Mouse (Mus musculus) embryonic facial prominence, embryonic 13.5 days (tissue): Measurements from ENCODE around the gene Rtn3. TPM values are rescaled to one million over a fixed set of nuclear protein-coding genes. Genes with fewer than 3 reads are reported as not detected.
A peak's percentile ranks its signal among the peaks of the same experiment; 100 is the strongest.
"Not testable (repeated sequence)": the region's sequence is repeated elsewhere in the genome, so short reads cannot be mapped to it uniquely, and the experiment has no call there.

ENCODE experiments used
- ATAC-seq: fragments of 200-750 bp; cut with Nextera tagmentation; 2 replicates; pipeline ENCODE4 v1.8.0; 2017; ENCODE audit warnings: low read depth; ENCODE audit not compliant: insufficient number of reproducible peaks, insufficient read depth, low FRiP score, low TSS enrichment
- H3K27ac ChIP-seq: fragments of 300-500 bp; sonication (generic); 2 replicates; pipeline ENCODE4 v1.5.1; 2015; ENCODE audit warnings: moderate library complexity, mild to moderate bottlenecking, inconsistent platforms
- H3K27me3 ChIP-seq: fragments of 300-500 bp; sonication (generic); 2 replicates; pipeline ENCODE4 v1.6.1; 2015; ENCODE audit warnings: mild to moderate bottlenecking, inconsistent platforms
- H3K36me3 ChIP-seq: fragments of 300-500 bp; sonication (generic); 2 replicates; pipeline ENCODE4 v1.6.1; 2015; ENCODE audit warnings: mild to moderate bottlenecking, inconsistent platforms
- H3K4me1 ChIP-seq: fragments of 300-500 bp; sonication (generic); 2 replicates; pipeline ENCODE4 v1.6.1; 2015; ENCODE audit warnings: inconsistent platforms
- H3K4me2 ChIP-seq: fragments of 300-500 bp; sonication (generic); 2 replicates; pipeline ENCODE4 v1.6.1; 2015; ENCODE audit warnings: moderate library complexity, mild to moderate bottlenecking, inconsistent platforms
- H3K4me3 ChIP-seq: fragments of 300-500 bp; sonication (generic); 2 replicates; pipeline ENCODE4 v1.5.1; 2015; ENCODE audit warnings: mild to moderate bottlenecking, inconsistent platforms
- H3K9ac ChIP-seq: fragments of 300-500 bp; sonication (generic); 2 replicates; pipeline ENCODE4 v1.6.1; 2015; ENCODE audit warnings: mild to moderate bottlenecking, inconsistent platforms
- H3K9me3 ChIP-seq: fragments of 300-500 bp; sonication (generic); 2 replicates; pipeline ENCODE4 v1.6.1; 2016; ENCODE audit warnings: inconsistent platforms
- WGBS: fragments of 180-500 bp; shearing (Covaris S2); methylation state at CpG from one replicate; pipeline ENCODE4 v1.1.7; 2015; ENCODE audit warnings: mixed read lengths; 5-methylcytosine and 5-hydroxymethylcytosine counted together
- polyA plus RNA-seq: library from polyadenylated mRNA; unstranded; fragments of >200 nt; fragmentation: Nextera tagmentation; extraction: Ambion mirVana; gene quantifications from 2 replicates; pipeline ENCODE4 v1.2.1, GENCODE M21; 2015

Rtn3 gene
- polyA plus RNA-seq, 1 experiment from 2014 or later = 104 TPM

DNA sequence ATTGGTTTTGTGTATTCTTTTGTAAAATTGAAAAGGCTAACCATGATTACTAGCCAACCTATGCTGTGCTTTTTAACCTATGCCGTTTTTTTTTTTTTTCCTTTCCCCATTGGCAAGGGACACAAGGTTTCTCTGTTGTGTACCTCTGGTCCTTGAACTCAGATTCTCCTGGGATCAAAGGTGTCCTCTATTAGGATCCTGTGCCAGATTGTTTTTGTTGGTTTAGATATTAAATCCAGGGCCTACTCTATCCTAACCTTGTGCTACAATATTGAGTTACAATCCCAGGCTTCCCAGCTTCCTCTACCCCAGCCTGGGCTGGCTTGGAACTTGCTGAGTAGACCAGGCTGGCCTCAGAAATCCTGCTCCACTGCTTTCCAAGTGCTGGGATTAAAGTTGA lies 17.6 kb upstream of the Rtn3 start:
- Histone ChIP-seq H3K9me3 (no peaks in the 10 kb centered on the region), H3K4me3 (no peak overlapping the region), H3K36me3 (no peaks in the 10 kb centered on the region), H3K4me1 (peaks cover 2% of the 10 kb centered on the region; the same call in 1 of the 2 replicates), H3K9ac (no peak overlapping the region), H3K27me3 (no peaks in the 10 kb centered on the region), H3K27ac (no peak overlapping the region), H3K4me2 (no peak overlapping the region)
- WGBS = 78% methylated on average over 1 of the region's 1 CpGs
- no peak for ATAC-seq

DNA sequence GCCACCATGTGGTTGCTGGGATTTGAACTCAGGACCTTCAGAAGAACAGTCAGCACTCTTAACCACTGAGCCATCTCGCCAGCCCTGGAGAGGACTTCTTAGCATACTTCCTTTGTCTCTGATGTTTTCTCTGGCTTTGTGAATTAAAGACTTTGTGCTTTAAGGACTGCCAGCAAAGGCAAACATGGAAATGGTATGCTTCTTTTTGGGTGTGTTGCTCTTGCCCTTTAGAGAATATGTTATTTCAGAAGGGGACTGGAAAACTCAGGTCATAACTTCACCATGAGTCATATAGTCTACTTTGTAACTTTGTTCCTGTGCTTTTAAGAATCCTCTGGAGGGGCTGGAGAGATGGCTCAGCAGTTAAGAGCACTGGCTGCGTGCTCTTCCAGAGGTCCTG lies 15.7 kb upstream of the Rtn3 start:
- Histone ChIP-seq H3K27me3 (no peaks in the 10 kb centered on the region), H3K36me3 (no peaks in the 10 kb centered on the region), H3K4me1 (peaks cover 5% of the 10 kb centered on the region; the same call in 1 of the 2 replicates), H3K27ac (no peak overlapping the region), H3K9me3 (no peaks in the 10 kb centered on the region), H3K9ac (no peak overlapping the region), H3K4me3 (no peak overlapping the region), H3K4me2 (no peak overlapping the region)
- WGBS = 78% methylated on average over 2 of the region's 2 CpGs
- ATAC-seq = no peak

DNA sequence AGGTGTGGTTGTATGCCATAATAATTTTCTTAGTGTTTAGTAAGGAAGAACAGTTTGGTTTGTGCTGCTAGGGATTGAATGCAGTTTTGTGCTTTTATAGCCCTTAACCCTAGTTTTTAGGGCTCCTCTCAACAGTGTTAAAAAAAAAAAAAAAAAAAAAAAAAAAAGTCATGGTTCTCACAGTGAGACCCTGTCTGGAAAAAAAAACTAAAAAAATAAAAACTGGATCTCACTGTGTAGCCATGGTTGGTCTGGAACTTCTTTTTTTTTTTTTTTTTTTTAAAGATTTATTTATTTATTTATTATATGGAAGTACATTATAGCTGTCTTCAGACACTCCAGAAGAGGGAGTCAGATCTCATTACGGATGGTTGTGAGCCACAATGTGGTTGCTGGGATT lies 13.0 kb upstream of the Rtn3 start:
- not testable (repeated sequence) for H3K27ac ChIP-seq, H3K27me3 ChIP-seq, H3K9ac ChIP-seq, H3K9me3 ChIP-seq, H3K4me1 ChIP-seq, H3K36me3 ChIP-seq, ATAC-seq
- Histone ChIP-seq H3K4me2 (peak overlapping the region; percentile 65), H3K4me3 (peak overlapping the region; percentile 76; the same call in 1 of the 2 replicates)
- WGBS = 72% methylated on average over 1 of the region's 1 CpGs

DNA sequence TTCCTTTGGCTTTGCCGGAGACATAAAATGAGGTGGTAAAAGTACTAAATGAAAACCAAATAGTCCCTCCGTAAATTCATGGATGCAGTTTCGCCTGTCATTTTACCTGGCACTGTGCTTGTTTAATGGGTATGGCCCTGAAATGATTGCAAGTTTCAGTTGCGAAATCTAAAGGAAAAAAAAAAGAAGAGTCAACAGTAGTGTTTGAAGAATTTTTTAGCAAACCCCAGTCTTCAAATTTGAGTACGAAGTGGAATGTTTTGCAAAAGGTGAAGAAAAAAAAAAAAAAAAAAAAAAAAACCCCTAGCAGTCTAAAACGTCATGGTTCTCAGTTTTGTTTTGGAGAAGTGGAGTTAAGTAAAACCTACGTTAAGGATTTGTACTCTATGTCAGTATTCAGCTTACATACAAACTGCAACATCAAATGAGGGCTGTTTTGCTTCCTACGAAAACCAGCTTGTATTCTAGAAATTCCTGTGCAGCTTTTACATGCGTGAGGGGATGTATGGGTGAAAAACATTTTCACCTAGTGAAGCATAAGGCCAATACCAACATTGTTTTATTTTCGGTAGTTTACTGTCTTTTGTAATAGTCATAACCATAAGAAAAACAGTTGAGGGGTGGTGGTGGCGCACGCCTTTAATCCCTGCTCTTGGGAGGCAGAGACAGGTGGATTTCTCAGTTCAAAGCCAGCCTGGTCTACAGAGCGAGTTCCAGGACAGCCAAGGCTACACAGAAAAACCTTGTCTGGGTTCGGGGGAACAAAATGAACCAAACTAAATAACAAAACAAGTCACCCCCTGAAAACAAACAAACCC lies 12.3 kb upstream of the Rtn3 start:
- Histone ChIP-seq H3K27ac (peak overlapping the region; percentile 99; the same call in 1 of the 2 replicates), H3K27me3 (no peaks in the 10 kb centered on the region), H3K9me3 (no peaks in the 10 kb centered on the region), H3K4me2 (peak overlapping the region; percentile 65), H3K4me3 (peak overlapping the region; percentile 76), H3K4me1 (peaks cover 5% of the 10 kb centered on the region; the same call in 1 of the 2 replicates), H3K36me3 (no peaks in the 10 kb centered on the region), H3K9ac (peak overlapping the region; percentile 93)
- WGBS = 41% methylated on average over 14 of the region's 14 CpGs
- ATAC-seq = no peak

DNA sequence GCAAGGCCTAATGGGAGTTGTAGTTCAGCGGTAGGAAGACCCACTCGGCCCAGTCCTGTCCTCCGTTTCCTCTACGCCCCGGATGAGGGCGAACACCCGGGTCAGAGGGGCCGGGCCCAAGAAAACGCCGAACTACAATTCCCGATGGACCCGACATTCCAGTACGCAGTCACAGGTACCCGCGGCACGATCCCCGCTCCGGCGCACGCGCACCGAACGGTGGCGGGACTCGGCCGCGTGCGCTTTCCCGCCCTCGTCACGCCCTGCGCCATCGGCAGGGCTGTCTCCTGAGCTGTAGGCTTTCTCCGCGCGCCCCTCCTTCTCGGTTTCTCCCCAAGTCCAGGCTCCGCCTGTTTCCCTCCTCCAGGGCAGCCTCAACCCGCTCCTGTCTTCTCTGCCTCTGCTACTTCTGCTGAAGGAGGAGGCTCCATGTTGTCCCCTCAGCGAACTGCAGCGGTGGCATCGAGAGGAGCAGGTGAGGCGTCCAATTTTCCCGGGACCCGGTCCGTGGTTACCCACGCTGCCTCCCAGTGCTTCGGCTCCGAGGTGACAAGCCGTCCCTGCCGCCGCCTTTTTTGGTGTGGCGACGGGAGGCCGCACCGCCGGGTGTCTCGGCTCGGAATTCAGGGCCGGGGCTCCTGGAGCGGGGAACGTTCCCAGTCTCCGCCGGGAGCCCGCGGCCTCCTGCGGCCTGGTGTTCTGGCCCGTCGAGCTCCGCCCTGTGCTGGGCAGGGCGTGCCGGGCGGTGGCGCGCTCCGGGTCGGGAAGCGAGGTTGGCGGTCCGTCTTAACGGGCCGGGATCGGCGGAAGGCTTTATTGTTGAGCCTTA lies 11.3 kb upstream of the Rtn3 start:
- Histone ChIP-seq H3K9ac (peak overlapping the region; percentile 93), H3K4me1 (peaks cover 5% of the 10 kb centered on the region; the same call in 1 of the 2 replicates), H3K4me3 (peak overlapping the region; percentile 76), H3K4me2 (peak overlapping the region; percentile 65), H3K9me3 (no peaks in the 10 kb centered on the region), H3K27me3 (no peaks in the 10 kb centered on the region), H3K36me3 (no peaks in the 10 kb centered on the region), H3K27ac (peak overlapping the region; percentile 99)
- peak; percentile 97 for ATAC-seq
- under 1% methylated on average over 84 of the region's 84 CpGs for WGBS

DNA sequence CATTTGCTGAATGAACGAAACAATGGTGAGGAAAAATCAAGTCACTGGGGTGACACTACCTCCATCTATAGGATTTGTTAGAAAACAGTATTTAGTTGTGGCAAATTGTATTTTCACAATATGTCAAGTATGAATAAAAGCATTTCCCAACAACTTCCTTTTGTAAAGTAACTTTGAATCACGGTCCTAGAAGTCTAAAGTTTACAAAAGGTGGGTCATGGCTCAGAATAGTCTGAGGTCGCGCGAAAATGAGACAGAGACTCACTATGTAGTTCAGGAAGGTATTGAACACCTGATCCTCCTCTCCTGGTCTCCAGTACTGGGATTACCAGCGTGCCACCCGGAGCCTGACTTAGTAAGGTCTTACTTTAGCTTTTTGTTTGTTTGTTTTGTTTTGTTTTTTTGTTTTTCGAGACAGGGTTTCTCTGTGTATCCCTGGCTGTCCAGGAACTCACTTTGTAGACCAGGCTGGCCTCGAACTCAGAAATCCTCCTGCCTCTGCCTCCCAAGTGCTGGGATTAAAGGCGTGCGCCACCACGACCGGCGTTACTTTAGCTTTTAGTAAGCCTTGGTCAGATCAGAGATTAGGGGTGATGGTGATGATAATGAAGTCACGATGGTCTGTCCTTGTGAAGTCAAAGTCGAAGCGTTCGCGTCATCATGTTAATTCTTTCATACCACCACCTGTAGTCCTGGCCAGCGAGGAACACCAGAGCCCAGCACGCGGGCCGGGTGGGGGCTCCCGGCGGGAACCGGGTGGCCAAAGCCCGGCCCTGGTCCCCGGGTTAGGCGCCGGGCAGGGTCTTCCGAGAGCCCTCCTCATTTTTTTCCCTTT lies 10.5 kb upstream of the Rtn3 start, which contains the start of gene Atl3:
Gene Atl3 (plus strand): TSS at position 689 of the 835 bp plus-strand sequence.
- Histone ChIP-seq H3K4me2 (peak within 1 kb of the TSS; percentile 65), H3K4me3 (peak within 1 kb of the TSS; percentile 76), H3K9ac (peak within 1 kb of the TSS; percentile 93), H3K27ac (peak within 1 kb of the TSS; percentile 99), H3K36me3 (no peaks in the 10 kb centered on the region), H3K4me1 (peaks cover 5% of the 10 kb centered on the region; the same call in 1 of the 2 replicates), H3K9me3 (no peaks in the 10 kb centered on the region), H3K27me3 (no peaks in the 10 kb centered on the region)
- ATAC-seq = no peak
- 29% methylated on average over 31 of the region's 31 CpGs for WGBS

DNA sequence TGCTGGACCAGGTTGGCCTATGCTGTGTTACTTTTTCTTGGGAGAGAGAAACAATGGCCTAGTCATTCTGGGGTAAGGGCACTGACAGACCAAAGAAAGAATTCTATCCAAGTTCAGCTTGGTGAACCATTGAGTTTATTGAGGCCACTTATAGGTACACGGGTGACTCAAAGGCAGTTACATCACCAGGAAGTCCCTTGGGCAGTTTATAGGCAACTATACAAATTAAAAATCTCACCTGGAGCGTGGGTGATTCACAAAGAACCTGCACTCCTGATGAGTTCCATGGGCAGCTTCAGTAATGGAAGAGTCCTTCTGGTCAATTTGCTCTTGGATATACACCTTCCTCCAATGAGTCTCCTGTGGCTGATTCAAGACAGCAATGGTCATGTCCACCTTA lies 9.6 kb upstream of the Rtn3 start:
- H3K4me2 ChIP-seq = no peak overlapping the region
- 92% methylated on average over 2 of the region's 2 CpGs for WGBS
- peaks cover 5% of the 10 kb centered on the region; the same call in 1 of the 2 replicates for H3K4me1 ChIP-seq
- H3K27me3 ChIP-seq = no peaks in the 10 kb centered on the region
- H3K9ac ChIP-seq = no peak overlapping the region
- no peaks in the 10 kb centered on the region for H3K36me3 ChIP-seq
- ATAC-seq = no peak
- no peak overlapping the region for H3K27ac ChIP-seq
- no peaks in the 10 kb centered on the region for H3K9me3 ChIP-seq
- no peak overlapping the region for H3K4me3 ChIP-seq

DNA sequence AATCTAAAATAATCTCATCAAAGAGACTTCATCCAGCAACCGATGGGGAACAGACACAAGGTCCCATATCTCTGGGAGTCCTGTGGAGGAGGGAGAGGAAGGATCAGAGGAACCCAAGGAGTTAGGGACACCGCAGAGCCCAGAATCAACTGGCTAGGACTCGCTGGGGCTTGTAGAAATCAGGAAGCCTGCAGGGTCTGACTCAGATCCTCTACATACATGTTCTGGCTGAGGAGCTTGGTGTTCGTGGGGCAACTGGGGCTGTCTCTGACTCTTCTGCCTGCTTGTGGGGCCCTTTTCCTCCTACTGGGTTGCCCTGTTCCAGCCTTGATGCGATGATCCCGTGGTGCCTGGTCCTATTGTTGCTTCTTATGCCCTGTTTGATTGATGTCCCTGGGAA lies 8.9 kb upstream of the Rtn3 start:
- Histone ChIP-seq H3K4me2 (no peak overlapping the region), H3K27ac (no peak overlapping the region), H3K4me1 (peaks cover 5% of the 10 kb centered on the region; the same call in 1 of the 2 replicates), H3K36me3 (no peaks in the 10 kb centered on the region), H3K4me3 (no peak overlapping the region), H3K27me3 (no peaks in the 10 kb centered on the region), H3K9ac (no peak overlapping the region), H3K9me3 (no peaks in the 10 kb centered on the region)
- no peak for ATAC-seq
- WGBS = 76% methylated on average over 6 of the region's 6 CpGs

DNA sequence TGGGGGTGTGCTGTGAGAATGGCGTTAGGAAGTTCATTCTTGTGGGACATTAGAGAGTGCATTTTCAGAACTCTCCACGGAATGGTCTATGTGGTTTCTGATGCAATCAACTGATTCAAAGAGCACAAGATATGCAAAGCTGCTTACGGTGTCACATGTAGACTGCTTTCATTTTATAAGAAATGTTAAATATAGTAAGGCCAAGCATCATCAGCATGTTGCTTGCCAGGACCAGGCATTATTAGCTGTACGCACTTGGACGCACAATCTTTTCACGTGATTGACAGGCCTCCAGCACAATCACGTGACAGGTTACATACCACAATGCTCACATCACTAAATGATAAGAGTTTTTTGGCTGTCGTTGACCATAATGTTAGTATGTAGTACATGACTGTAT lies 4.6 kb upstream of the Rtn3 start:
- no peaks in the 10 kb centered on the region for H3K36me3 ChIP-seq
- no peaks in the 10 kb centered on the region for H3K9me3 ChIP-seq
- H3K27ac ChIP-seq = no peak overlapping the region
- no peak for ATAC-seq
- H3K4me2 ChIP-seq = no peak overlapping the region
- H3K4me3 ChIP-seq = no peak overlapping the region
- H3K9ac ChIP-seq = no peak overlapping the region
- 86% methylated on average over 8 of the region's 8 CpGs for WGBS
- 0 out of 2 replicates have a peak, but pooled peaks cover 2% of the 10 kb centered on the region for H3K4me1 ChIP-seq
- H3K27me3 ChIP-seq = no peaks in the 10 kb centered on the region

DNA sequence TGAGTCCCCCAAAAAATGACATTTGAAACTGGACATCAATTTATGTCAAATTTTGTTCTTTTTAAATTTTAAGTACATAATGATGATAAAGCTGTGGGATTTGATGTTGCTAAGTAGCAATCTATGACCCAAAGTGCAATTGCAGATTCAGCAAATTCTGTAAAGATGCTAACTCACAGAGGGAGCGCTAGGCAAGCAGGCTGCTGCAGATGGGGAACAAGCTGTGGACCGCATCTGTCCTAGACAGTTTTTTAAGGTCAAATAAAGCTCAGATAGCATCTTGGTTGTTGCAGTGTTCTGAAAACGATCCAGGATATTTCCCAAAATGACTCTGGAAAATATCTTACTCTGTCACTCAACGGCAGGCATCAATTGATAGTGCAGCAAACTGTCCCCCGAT lies 995 bp upstream of the Rtn3 start:
- no peak overlapping the region for H3K4me3 ChIP-seq
- H3K9me3 ChIP-seq = no peaks in the 10 kb centered on the region
- H3K27me3 ChIP-seq = no peaks in the 10 kb centered on the region
- 60% methylated on average over 5 of the region's 5 CpGs for WGBS
- peaks cover 15% of the 10 kb centered on the region for H3K4me1 ChIP-seq
- no peaks in the 10 kb centered on the region for H3K36me3 ChIP-seq
- no peak overlapping the region; the same call in 1 of the 2 replicates for H3K27ac ChIP-seq
- ATAC-seq = no peak
- no peak overlapping the region for H3K9ac ChIP-seq
- H3K4me2 ChIP-seq = peak overlapping the region; percentile 73

DNA sequence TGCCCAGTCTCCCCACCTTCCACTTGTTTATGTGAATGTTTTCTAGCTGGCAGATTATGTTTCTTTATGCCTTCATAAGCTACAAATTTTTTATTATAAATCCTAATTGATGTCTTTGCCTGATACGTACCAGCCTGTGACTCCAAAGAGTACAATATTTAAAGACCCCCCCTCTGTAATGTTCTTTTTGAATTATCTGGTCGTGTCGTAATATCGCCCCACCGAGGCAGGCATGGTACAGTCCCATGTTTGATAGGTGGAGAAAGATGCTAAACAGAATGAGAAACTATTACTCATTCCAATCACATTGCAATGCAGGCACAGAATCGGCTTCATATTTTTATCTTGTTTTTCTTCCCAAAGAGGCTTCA lies 416 bp upstream of the Rtn3 start:
- no peak for ATAC-seq

More for the DNA sequence above, 416 bp upstream of the Rtn3 start:
- 1% methylated on average over 6 of the region's 6 CpGs for WGBS
- no peaks in the 10 kb centered on the region for H3K27me3 ChIP-seq
- no peaks in the 10 kb centered on the region for H3K9me3 ChIP-seq
- H3K36me3 ChIP-seq = no peaks in the 10 kb centered on the region
- peak overlapping the region; percentile 99 for H3K27ac ChIP-seq
- peak overlapping the region; percentile 73 for H3K4me2 ChIP-seq
- H3K4me3 ChIP-seq = peak overlapping the region; percentile 96
- H3K9ac ChIP-seq = peak overlapping the region; percentile 96; the same call in 1 of the 2 replicates
- H3K4me1 ChIP-seq = peaks cover 15% of the 10 kb centered on the region
